Mouse (Mus musculus) stomach, embryonic 15.5 days (tissue): Measurements from ENCODE around the gene Sspn. TPM values are rescaled to one million over a fixed set of nuclear protein-coding genes. Genes with fewer than 3 reads are reported as not detected.

Experiments
- ATAC-seq: fragments of 200-750 bp; cut with Nextera tagmentation; 2 replicates; pipeline ENCODE4 v1.8.0; 2017; ENCODE audit warnings: low read depth, moderate number of reproducible peaks, moderate TSS enrichment; ENCODE audit not compliant: insufficient read depth, low FRiP score
- H3K27ac ChIP-seq: fragments of 300-500 bp; sonication (generic); 2 replicates; pipeline ENCODE4 v1.5.1; 2015; ENCODE audit warnings: mild to moderate bottlenecking, inconsistent platforms
- H3K27me3 ChIP-seq: fragments of 300-500 bp; sonication (generic); replicated peaks from 2 replicates; pipeline ENCODE4 v1.6.1; 2015; ENCODE audit warnings: inconsistent platforms
- H3K36me3 ChIP-seq: fragments of 300-500 bp; sonication (generic); 2 replicates; pipeline ENCODE4 v1.6.1; 2015; ENCODE audit warnings: inconsistent platforms
- H3K4me1 ChIP-seq: fragments of 300-500 bp; sonication (generic); 2 replicates; pipeline ENCODE4 v1.6.1; 2015; ENCODE audit warnings: inconsistent platforms
- H3K4me2 ChIP-seq: fragments of 300-500 bp; sonication (generic); 2 replicates; pipeline ENCODE4 v1.6.1; 2015; ENCODE audit warnings: mild to moderate bottlenecking, inconsistent platforms
- H3K4me3 ChIP-seq: fragments of 300-500 bp; sonication (generic); replicated peaks from 2 replicates; pipeline ENCODE4 v1.5.1; 2015; ENCODE audit warnings: inconsistent platforms
- H3K9ac ChIP-seq: fragments of 300-500 bp; sonication (generic); 2 replicates; pipeline ENCODE4 v1.6.1; 2015; ENCODE audit warnings: inconsistent platforms
- H3K9me3 ChIP-seq: fragments of 300-500 bp; sonication (generic); 2 replicates; pipeline ENCODE4 v1.6.1; 2016; ENCODE audit warnings: inconsistent platforms
- WGBS: fragments of 180-500 bp; shearing (Covaris S2); methylation state at CpG from one replicate; pipeline ENCODE4 v1.1.7; 2015; 5-methylcytosine and 5-hydroxymethylcytosine counted together
- polyA plus RNA-seq: library from polyadenylated mRNA; unstranded; fragments of >200 nt; fragmentation: Nextera tagmentation; extraction: Ambion mirVana; gene quantifications from 2 replicates; pipeline ENCODE4 v1.2.1, GENCODE M21; 2015

Gene Sspn
- polyA plus RNA-seq, 1 experiment from 2014 or later: 11.9 TPM

DNA sequence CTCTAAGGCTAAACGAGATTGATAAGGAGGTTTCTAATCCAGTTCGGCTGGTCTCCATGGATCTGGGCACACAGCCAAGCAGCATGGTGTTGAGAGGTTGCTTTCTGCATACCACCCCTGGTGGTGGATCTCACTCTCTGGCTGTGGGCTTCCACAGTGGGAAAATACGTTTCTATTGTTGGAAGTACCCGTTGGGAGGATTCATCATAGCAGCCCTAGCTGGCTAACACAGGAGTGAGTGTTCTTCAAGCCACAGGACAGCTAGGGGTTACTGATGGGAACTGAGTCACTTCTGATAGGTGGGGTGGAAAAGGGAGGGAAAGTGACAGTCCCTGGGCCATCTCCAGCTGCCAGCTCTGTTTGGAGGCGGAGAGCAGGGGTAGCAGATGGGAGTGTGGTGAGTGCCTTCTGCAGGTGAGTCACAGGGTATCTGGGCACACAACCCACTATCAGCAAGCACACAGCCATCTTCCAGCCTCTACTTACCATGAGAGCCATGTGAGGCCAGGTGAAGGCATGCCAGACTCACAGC is 77.1 kb downstream of the Sspn start:
- H3K9me3 ChIP-seq: no peaks in the 10 kb centered on the region
- H3K4me2 ChIP-seq: no peak overlapping the region
- H3K36me3 ChIP-seq: no peaks in the 10 kb centered on the region
- H3K9ac ChIP-seq: no peak overlapping the region
- no peaks in the 10 kb centered on the region for H3K27me3 ChIP-seq
- ATAC-seq: peak; percentile 23; the same call in 1 of the 2 replicates
- 36% methylated on average over 5 of the region's 5 CpGs for WGBS
- H3K4me3 ChIP-seq: no peak overlapping the region
- H3K27ac ChIP-seq: no peak overlapping the region
- no peaks in the 10 kb centered on the region for H3K4me1 ChIP-seq

- Histone ChIP-seq H3K27ac (no peak overlapping the region), H3K4me3 (no peak overlapping the region), H3K9ac (no peak overlapping the region), H3K4me1 (no peaks in the 10 kb centered on the region), H3K9me3 (no peaks in the 10 kb centered on the region), H3K27me3 (no peaks in the 10 kb centered on the region), H3K36me3 (no peaks in the 10 kb centered on the region), H3K4me2 (no peak overlapping the region)
- ATAC-seq: no peak
- 84% methylated on average over 10 of the region's 10 CpGs for WGBS
Observed at GRCm38 (mm10) chr6:146009163-146009915, 77.9 kb downstream of the Sspn start.

GRCm38 (mm10) chr6:146010093-146010764 is 78.8 kb downstream of the Sspn start:
- Histone ChIP-seq H3K4me2 (no peak overlapping the region), H3K9ac (no peak overlapping the region), H3K4me3 (no peak overlapping the region), H3K9me3 (no peaks in the 10 kb centered on the region), H3K4me1 (no peaks in the 10 kb centered on the region), H3K27ac (no peak overlapping the region), H3K36me3 (no peaks in the 10 kb centered on the region), H3K27me3 (no peaks in the 10 kb centered on the region)
- ATAC-seq: no peak
- 66% methylated on average over 12 of the region's 12 CpGs for WGBS

DNA sequence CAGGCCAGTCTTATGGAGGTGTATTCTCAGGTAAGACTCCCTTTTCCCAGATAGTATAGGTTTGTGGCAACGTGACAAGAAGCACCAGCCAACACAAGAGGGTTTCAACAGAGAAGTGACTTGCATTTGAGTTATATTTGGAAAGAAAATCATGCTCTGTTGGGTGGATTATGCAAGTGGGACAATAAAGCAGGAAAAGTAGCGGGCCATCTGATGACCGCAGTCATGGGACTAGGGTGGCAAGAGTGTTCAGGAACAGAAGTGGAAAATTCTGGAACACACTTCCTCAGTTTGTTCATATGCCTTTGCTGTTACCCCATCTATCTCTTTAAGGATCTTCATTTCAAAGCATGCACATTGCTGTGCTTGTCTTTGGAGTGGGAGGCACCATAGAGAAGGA is 82.9 kb downstream of the Sspn start:
- H3K27ac ChIP-seq: no peak overlapping the region
- no peak overlapping the region for H3K4me3 ChIP-seq
- 93% methylated on average over 3 of the region's 3 CpGs for WGBS

More for the DNA sequence above, 82.9 kb downstream of the Sspn start:
- Histone ChIP-seq H3K4me2 (no peak overlapping the region), H3K9ac (no peak overlapping the region), H3K4me1 (no peaks in the 10 kb centered on the region), H3K36me3 (no peaks in the 10 kb centered on the region), H3K9me3 (no peaks in the 10 kb centered on the region), H3K27me3 (no peaks in the 10 kb centered on the region)
- ATAC-seq: no peak

Other genes with a start within 250 kb of the Sspn start
- gene Rassf8, start 184.9 kb upstream of the Sspn start, polyA plus RNA-seq: 6.1 and 7.2 TPM in 2 replicates
- 0.89 and 1.3 TPM in 2 replicates for gene Bhlhe41, start 66.1 kb upstream of the Sspn start, polyA plus RNA-seq